Mouse (Mus musculus) ES-Bruce4 (cell line): ENCODE measurements around the gene Ice2.

Experiments
- CTCF ChIP-seq: IDR thresholded peaks from one replicate; pipeline ENCODE4 v1.8.1; 2011; ENCODE audit warnings: low read depth, low read length
- POLR2A ChIP-seq: IDR thresholded peaks from one replicate; pipeline ENCODE4 v1.8.1; 2011; ENCODE audit warnings: low read length; ENCODE audit not compliant: insufficient read depth

GRCm38 (mm10) chr9:69431863-69432555 is 34.3 kb downstream of the Ice2 start:
- TF ChIP-seq CTCF (no peak), POLR2A (no peak)
